Mouse (Mus musculus): ENCODE data around the gene Gm20388.

The Gm20388 gene

GRCm38 (mm10) chr8:120462611-120463010 lies 552.0 kb downstream of the Gm20388 start:
- no peak for DNase-seq

GRCm38 (mm10) chr8:120463918-120464584 lies 553.4 kb downstream of the Gm20388 start:
- no peak for DNase-seq

GRCm38 (mm10) chr8:120464585-120464937 lies 553.9 kb downstream of the Gm20388 start:
- DNase-seq: no peak

GRCm38 (mm10) chr8:120465710-120466109 lies 555.1 kb downstream of the Gm20388 start:
- DNase-seq: peak in 1 of 2 experiments; percentile 64

GRCm38 (mm10) chr8:120466266-120466665 lies 555.6 kb downstream of the Gm20388 start:
- no peak for DNase-seq

GRCm38 (mm10) chr8:120467598-120467997 lies 557.0 kb downstream of the Gm20388 start:
- no peak for DNase-seq

- DNase-seq: no peak
These were observed 559.5 kb downstream of the Gm20388 start for GRCm38 (mm10) chr8:120470170-120470569.

GRCm38 (mm10) chr8:120471166-120471565 lies 560.5 kb downstream of the Gm20388 start:
- peak in 1 of 2 experiments; percentile 81 for DNase-seq

GRCm38 (mm10) chr8:120471752-120472151 lies 561.1 kb downstream of the Gm20388 start:
- DNase-seq: peak in 1 of 2 experiments; percentile 54

- peak; percentile 79 to 83 for DNase-seq
These were observed 561.6 kb downstream of the Gm20388 start for GRCm38 (mm10) chr8:120472230-120472629.

- DNase-seq: no peak
These were observed 563.2 kb downstream of the Gm20388 start for GRCm38 (mm10) chr8:120473729-120474364.

- no peak for DNase-seq
These were observed 564.0 kb downstream of the Gm20388 start for GRCm38 (mm10) chr8:120474496-120475235.

GRCm38 (mm10) chr8:120475462-120476201 lies 565.0 kb downstream of the Gm20388 start:
- no peak for DNase-seq

- no peak for DNase-seq
These were observed 566.3 kb downstream of the Gm20388 start for GRCm38 (mm10) chr8:120476711-120477575.

GRCm38 (mm10) chr8:120478754-120479153 lies 568.1 kb downstream of the Gm20388 start:
- DNase-seq: no peak

GRCm38 (mm10) chr8:120479691-120480090 lies 569.0 kb downstream of the Gm20388 start:
- DNase-seq: no peak

GRCm38 (mm10) chr8:120482015-120482689 lies 571.5 kb downstream of the Gm20388 start:
- DNase-seq: peak; percentile 69 to 70

GRCm38 (mm10) chr8:120484460-120484859 lies 573.8 kb downstream of the Gm20388 start:
- no peak for DNase-seq

- DNase-seq: peak in 1 of 2 experiments; percentile 52
These were observed 574.5 kb downstream of the Gm20388 start for GRCm38 (mm10) chr8:120485116-120485515.

- no peak for DNase-seq
These were observed 575.2 kb downstream of the Gm20388 start for GRCm38 (mm10) chr8:120485551-120486476.
